Mouse (Mus musculus) lung, embryonic 16.5 days (tissue): ENCODE data around the gene Nectin3. TPM values are rescaled to one million over a fixed set of nuclear protein-coding genes. Genes with fewer than 3 reads are reported as not detected.
"Not testable (repeated sequence)": the region's sequence is repeated elsewhere in the genome, so short reads cannot be mapped to it uniquely, and the experiment has no call there.

ENCODE experiments used
- ATAC-seq: fragments of 200-750 bp; cut with Nextera tagmentation; 2 replicates; pipeline ENCODE4 v1.8.0; 2017; ENCODE audit warnings: low read depth, mild to moderate bottlenecking, moderate library complexity
- H3K27ac ChIP-seq: fragments of 300-500 bp; sonication (generic); 2 replicates; pipeline ENCODE4 v1.5.1; 2014; ENCODE audit warnings: mild to moderate bottlenecking, control low read depth, low read length
- H3K27me3 ChIP-seq: fragments of 300-500 bp; sonication (generic); 2 replicates; pipeline ENCODE4 v1.6.1; 2014; ENCODE audit warnings: low read depth, low read length, mixed read lengths; ENCODE audit not compliant: control insufficient read depth, insufficient read depth
- H3K36me3 ChIP-seq: fragments of 300-500 bp; sonication (generic); 2 replicates; pipeline ENCODE4 v1.6.1; 2014; ENCODE audit warnings: low read length; ENCODE audit not compliant: control insufficient read depth, insufficient read depth
- H3K4me1 ChIP-seq: fragments of 300-500 bp; sonication (generic); replicated peaks from 2 replicates; pipeline ENCODE4 v1.6.1; 2014; ENCODE audit warnings: low read length, mixed read lengths; ENCODE audit not compliant: control insufficient read depth, insufficient read depth
- H3K4me2 ChIP-seq: fragments of 300-500 bp; sonication (generic); 2 replicates; pipeline ENCODE4 v1.6.1; 2014; ENCODE audit warnings: low read depth, low read length, control low read depth
- H3K4me3 ChIP-seq: fragments of 300-500 bp; sonication (generic); 2 replicates; pipeline ENCODE4 v1.5.1; 2014; ENCODE audit warnings: mild to moderate bottlenecking, low read length, control low read depth
- H3K9ac ChIP-seq: fragments of 300-500 bp; sonication (generic); 2 replicates; pipeline ENCODE4 v1.6.1; 2014; ENCODE audit warnings: low read length, control low read depth
- H3K9me3 ChIP-seq: fragments of 300-500 bp; sonication (generic); 2 replicates; pipeline ENCODE4 v1.6.1; 2016; ENCODE audit warnings: low read length; ENCODE audit not compliant: control insufficient read depth
- WGBS: fragments of 180-500 bp; shearing (Covaris S2); extraction: QIAGEN DNeasy Blood & Tissue Kit; methylation state at CpG from one replicate; pipeline ENCODE4 v1.1.7; 2014; 5-methylcytosine and 5-hydroxymethylcytosine counted together
- polyA plus RNA-seq: library from polyadenylated mRNA; unstranded; fragments of >200 nt; fragmentation: Nextera tagmentation; extraction: Ambion mirVana; gene quantifications from 2 replicates; pipeline ENCODE4 v1.2.1, GENCODE M21; 2015

Gene Nectin3
- polyA plus RNA-seq, 1 experiment from 2014 or later = 12.1 TPM

- H3K36me3 ChIP-seq = no peaks in the 10 kb centered on the region; the same call in 1 of the 2 replicates
- no peaks in the 10 kb centered on the region for H3K4me1 ChIP-seq
- no peak overlapping the region for H3K4me2 ChIP-seq
- H3K27ac ChIP-seq = no peak overlapping the region
- H3K9me3 ChIP-seq = no peaks in the 10 kb centered on the region
- no peaks in the 10 kb centered on the region for H3K27me3 ChIP-seq
- no peak for ATAC-seq
- no peak overlapping the region for H3K4me3 ChIP-seq
- no peak overlapping the region for H3K9ac ChIP-seq
- 61% methylated on average over 6 of the region's 6 CpGs for WGBS
These were observed 108.8 kb downstream of the Nectin3 start for GRCm38 (mm10) chr16:46389415-46390033.

GRCm38 (mm10) chr16:46388527-46389414, 109.6 kb downstream of the Nectin3 start:
- H3K4me1 ChIP-seq = no peaks in the 10 kb centered on the region
- H3K27me3 ChIP-seq = no peaks in the 10 kb centered on the region
- no peak overlapping the region for H3K27ac ChIP-seq
- no peak for ATAC-seq
- WGBS = 55% methylated on average over 11 of the region's 11 CpGs
- no peaks in the 10 kb centered on the region for H3K36me3 ChIP-seq
- H3K4me3 ChIP-seq = no peak overlapping the region
- H3K9me3 ChIP-seq = no peaks in the 10 kb centered on the region
- no peak overlapping the region for H3K9ac ChIP-seq
- no peak overlapping the region for H3K4me2 ChIP-seq

- Histone ChIP-seq H3K9me3 (no peaks in the 10 kb centered on the region), H3K4me2 (no peak overlapping the region), H3K4me1 (no peaks in the 10 kb centered on the region), H3K9ac (no peak overlapping the region), H3K4me3 (no peak overlapping the region), H3K36me3 (no peaks in the 10 kb centered on the region), H3K27ac (no peak overlapping the region), H3K27me3 (no peaks in the 10 kb centered on the region)
- WGBS = 76% methylated on average over 5 of the region's 5 CpGs
- no peak for ATAC-seq
These were observed 114.0 kb downstream of the Nectin3 start for GRCm38 (mm10) chr16:46384279-46384678.

GRCm38 (mm10) chr16:46383344-46383743, 115.0 kb downstream of the Nectin3 start:
- H3K4me1 ChIP-seq = no peaks in the 10 kb centered on the region
- no peaks in the 10 kb centered on the region for H3K27me3 ChIP-seq
- no peak for ATAC-seq
- no peak overlapping the region for H3K9ac ChIP-seq
- no peaks in the 10 kb centered on the region for H3K9me3 ChIP-seq
- no peak overlapping the region for H3K4me3 ChIP-seq
- H3K27ac ChIP-seq = no peak overlapping the region
- no peaks in the 10 kb centered on the region for H3K36me3 ChIP-seq
- H3K4me2 ChIP-seq = no peak overlapping the region
- WGBS = 85% methylated on average over 4 of the region's 4 CpGs

GRCm38 (mm10) chr16:46376575-46376974, 121.8 kb downstream of the Nectin3 start:
- Histone ChIP-seq H3K36me3 (no peaks in the 10 kb centered on the region), H3K27ac (no peak overlapping the region)
- 40% methylated on average over 3 of the region's 3 CpGs for WGBS

GRCm38 (mm10) chr16:46362022-46362421, 136.3 kb downstream of the Nectin3 start:
- H3K4me3 ChIP-seq = no peak overlapping the region
- no peaks in the 10 kb centered on the region for H3K9me3 ChIP-seq
- WGBS = 60% methylated on average over 6 of the region's 6 CpGs
- H3K4me2 ChIP-seq = no peak overlapping the region
- no peaks in the 10 kb centered on the region for H3K4me1 ChIP-seq
- no peaks in the 10 kb centered on the region for H3K36me3 ChIP-seq
- H3K9ac ChIP-seq = no peak overlapping the region
- no peaks in the 10 kb centered on the region for H3K27me3 ChIP-seq
- H3K27ac ChIP-seq = no peak overlapping the region
- ATAC-seq = no peak

More at GRCm38 (mm10) chr16:46376575-46376974, 121.8 kb downstream of the Nectin3 start:
- Histone ChIP-seq H3K9me3 (no peaks in the 10 kb centered on the region), H3K27me3 (no peaks in the 10 kb centered on the region), H3K4me2 (no peak overlapping the region), H3K4me1 (0 out of 2 replicates have a peak, but pooled peaks cover 3% of the 10 kb centered on the region), H3K4me3 (no peak overlapping the region), H3K9ac (no peak overlapping the region)
- ATAC-seq = peak; percentile 79

- not testable (repeated sequence) for H3K36me3 ChIP-seq, H3K4me2 ChIP-seq, H3K9me3 ChIP-seq, H3K27me3 ChIP-seq, H3K4me3 ChIP-seq, H3K4me1 ChIP-seq, ATAC-seq, H3K27ac ChIP-seq, H3K9ac ChIP-seq
- WGBS = 74% methylated on average over 2 of the region's 2 CpGs
These were observed 140.7 kb downstream of the Nectin3 start for GRCm38 (mm10) chr16:46357658-46358057.

- no peaks in the 10 kb centered on the region for H3K36me3 ChIP-seq
- no peaks in the 10 kb centered on the region for H3K27me3 ChIP-seq
- H3K4me1 ChIP-seq = no peaks in the 10 kb centered on the region
- no peaks in the 10 kb centered on the region; the same call in 1 of the 2 replicates for H3K9me3 ChIP-seq
- no peak overlapping the region for H3K4me2 ChIP-seq
- no peak overlapping the region for H3K4me3 ChIP-seq
- no peak for ATAC-seq
- WGBS = 61% methylated on average over 3 of the region's 3 CpGs
- no peak overlapping the region for H3K27ac ChIP-seq
- no peak overlapping the region for H3K9ac ChIP-seq
These were observed 141.7 kb downstream of the Nectin3 start for GRCm38 (mm10) chr16:46356663-46357062.
